Mouse (Mus musculus): ENCODE data around the gene Sema5b.
A peak's percentile ranks its signal among the peaks of the same experiment; 100 is the strongest.

Sema5b gene

DNA sequence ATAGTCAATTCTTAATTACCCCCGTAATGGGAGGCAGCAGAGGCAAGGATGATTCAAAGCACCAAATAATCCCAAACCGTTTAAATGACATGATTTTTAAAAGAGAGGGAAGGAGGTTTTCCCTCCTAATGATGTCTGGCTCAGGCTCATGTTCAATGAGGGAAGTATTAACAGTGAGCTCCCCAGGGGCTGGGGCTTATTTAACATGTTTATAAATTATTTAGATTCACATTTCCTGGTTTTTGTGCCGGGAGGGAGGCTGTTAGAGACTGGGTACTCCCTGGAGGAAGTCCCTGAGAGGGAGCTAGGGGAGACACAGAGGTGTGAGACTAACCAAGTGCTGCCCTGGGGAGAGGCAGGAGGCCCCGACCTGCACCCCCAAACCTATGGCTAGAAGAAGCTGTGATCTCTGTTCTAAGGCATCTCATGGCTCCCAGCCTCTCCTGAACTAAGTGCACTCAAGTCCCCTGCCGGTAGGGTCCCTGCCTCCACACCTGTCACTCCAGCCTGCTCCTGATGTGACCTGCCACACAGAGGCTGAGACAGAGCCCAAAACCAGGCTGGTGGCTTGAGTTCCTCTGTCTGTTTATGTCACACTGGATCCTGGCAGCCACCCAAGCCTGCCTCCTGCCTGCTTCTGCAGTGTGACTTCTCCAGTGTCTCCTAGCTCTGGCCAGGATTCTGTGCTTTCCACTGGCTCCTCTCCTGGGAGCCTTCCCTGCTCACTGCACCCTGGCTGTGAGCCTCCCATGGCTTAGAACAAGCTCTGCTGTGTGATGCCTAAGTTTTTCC, 51.5 kb downstream of the Sema5b start:
- DNase-seq (ENCODE audit: low read depth, low spot score) = no peak

DNA sequence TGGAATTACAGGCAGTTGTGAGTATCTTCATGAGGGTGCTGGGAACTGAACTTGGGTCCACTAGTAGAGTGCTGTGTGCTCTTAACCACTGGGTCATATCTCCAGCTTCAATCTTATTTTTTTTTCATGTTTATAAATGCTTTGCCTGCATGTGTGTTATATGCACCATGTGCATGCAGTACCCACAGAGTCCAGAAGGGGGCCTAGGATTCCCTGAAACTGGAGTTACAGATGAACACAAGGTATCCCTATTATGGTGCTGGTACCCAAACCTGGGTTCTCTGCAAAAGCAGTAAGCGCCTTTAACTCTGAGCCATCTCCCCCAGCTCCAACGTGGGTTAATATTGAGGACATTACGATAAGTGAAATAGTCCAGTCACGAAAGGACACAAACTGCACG, 52.5 kb downstream of the Sema5b start:
- DNase-seq (ENCODE audit: low read depth, low spot score) = no peak

DNA sequence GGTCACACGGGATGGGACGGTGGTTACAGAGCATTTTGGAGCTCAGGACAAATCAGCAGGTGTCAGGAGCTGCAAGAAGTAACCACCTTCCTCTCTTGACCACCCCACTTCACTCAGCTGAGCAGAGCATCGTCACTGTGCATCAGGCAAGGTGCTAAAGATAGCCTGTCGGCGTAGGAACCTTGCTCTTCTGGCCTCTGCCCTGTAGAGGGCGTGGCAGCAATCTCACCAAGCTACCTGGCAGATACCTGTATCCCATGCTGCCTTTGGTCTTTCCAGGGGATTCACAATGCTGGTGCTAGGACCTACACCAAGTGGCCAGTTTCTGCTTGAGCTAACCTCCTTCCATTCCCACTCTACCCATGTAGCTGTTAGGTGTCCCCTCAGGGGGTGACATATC, 55.3 kb downstream of the Sema5b start:
- no peak for DNase-seq (ENCODE audit: low read depth, low spot score)

DNA sequence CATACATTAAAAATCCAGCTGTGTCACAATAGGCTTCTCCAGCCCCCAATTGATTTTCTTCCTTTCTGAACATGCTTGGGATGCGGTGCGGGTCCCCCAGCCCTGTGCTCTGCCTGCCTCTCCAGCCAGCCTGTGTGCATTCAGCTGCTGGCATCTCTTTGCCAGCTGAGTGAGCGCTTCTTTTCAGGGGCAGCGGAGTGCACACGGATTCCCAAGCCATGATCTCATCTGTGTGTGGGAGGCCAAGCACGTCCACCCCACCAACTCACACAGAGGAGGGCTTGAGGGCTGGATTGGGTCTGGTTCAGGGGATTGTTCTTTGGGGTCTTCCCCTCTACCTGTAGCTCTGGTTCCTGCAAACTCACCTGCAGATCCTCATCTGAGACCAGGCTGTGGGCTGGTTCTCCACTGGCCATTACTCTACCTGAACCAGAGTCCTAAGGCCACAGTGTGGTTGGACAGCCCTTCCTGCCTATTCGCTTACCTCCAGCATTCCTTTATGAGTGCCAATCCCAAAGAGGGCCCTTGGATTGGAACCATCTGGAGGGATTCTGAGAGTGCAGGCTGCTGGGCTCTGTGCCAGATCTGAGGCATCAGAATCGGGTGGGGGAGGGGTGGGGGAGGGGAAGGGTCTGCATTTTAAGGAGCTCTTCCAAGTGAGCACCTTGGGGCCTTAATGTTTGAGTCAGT, 55.9 kb downstream of the Sema5b start:
- DNase-seq (ENCODE audit: low read depth, low spot score) = no peak

DNA sequence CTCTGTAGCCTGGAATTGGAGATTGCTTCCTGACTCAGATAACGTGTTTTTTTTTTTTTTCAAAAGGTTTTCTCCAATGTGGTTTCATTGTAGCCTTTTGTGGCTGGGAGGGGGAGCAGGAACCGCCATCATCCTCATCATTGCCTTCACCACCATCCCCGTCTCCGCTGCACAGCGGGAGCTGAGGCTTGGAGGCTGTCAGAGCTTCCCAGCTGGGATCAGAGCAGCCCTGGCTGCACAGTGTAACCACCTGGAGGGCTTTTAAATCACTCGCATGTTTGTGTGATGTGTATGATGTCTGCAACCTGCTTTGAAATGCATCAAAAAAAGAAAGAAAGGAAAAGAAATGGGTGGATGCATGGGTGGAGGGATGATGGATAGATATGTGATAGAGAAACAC, 57.0 kb downstream of the Sema5b start:
- DNase-seq (ENCODE audit: low read depth, low spot score) = no peak

DNA sequence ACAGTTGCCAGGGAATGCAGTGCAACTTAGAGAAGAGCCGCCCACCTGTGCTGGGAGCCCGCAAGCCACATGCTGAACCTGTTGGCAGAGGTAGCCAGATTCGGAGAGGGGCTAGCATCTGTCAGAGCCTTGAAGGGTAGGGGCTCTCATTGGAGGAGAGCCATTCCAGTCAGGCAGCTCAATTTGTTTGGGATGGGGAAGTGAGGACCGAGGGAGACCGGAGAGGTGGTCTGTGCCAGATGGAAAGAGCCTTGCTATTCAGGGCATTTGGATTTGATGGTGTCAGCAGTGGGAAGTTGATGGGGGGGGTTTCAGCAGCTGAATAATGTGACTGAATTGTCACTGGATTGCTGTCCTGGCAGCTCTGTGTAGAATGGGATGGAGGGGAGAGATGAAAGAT, 57.9 kb downstream of the Sema5b start:
- no peak for DNase-seq (ENCODE audit: low read depth, low spot score)

DNA sequence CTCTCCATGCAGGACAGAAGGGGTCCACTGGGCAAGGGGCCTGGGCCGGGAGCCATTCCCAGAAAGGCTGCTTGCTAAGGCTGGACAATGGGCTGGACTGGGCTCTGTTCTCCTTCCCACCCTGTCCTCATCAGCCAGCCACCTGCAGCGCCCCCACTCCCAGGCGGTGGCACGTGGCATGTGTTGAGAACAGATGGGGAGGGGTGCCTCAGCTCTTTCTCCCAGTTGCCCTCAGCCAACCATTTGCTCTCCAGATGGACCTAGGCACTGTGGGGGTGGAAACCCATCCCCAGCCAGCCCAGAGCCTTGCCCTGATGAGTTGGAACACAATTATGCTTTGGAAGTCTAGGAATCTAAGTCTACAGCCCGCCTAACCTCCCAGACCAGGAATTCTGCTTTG, 59.3 kb downstream of the Sema5b start:
- DNase-seq (ENCODE audit: low read depth, low spot score) = no peak

DNA sequence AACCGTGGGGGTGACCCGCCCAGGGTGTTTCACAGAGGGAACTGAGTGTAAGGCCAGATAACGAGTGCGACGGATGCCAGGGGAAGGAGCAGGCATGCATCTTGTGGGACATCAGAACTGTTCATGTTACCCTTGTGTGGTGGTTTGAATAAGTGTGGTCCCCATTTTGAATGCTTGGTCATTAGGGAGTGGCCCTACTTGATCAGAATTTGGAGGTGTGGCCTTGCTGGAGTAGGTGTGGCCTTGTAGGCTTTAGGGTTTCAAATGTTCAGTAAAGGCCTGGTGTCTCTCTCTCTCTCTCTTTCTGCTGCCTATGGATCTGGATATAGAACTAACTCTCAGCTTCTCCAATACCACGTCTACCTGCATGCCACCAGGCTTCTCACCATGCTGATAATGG, 60.5 kb downstream of the Sema5b start:
- no peak for DNase-seq (ENCODE audit: low read depth, low spot score)

DNA sequence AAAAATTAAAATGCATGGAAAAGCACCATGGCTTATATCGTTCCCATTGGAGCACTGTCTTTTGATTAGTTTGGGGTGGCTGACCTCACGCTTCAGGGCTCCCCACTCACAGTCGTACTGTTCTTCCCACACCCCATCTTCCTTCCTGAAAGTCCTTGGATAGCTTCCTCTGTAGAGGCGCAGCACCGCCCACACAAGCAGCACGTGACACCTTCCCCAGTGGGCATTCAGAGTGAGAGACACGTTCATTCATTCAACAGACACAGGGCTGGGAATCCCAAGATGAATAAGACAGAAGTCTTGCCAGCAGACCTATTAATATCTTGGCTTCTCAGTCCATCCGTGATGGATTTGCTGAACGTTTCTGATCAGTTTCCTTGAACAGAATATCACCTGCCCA, 61.6 kb downstream of the Sema5b start:
- DNase-seq (ENCODE audit: low read depth, low spot score) = no peak

DNA sequence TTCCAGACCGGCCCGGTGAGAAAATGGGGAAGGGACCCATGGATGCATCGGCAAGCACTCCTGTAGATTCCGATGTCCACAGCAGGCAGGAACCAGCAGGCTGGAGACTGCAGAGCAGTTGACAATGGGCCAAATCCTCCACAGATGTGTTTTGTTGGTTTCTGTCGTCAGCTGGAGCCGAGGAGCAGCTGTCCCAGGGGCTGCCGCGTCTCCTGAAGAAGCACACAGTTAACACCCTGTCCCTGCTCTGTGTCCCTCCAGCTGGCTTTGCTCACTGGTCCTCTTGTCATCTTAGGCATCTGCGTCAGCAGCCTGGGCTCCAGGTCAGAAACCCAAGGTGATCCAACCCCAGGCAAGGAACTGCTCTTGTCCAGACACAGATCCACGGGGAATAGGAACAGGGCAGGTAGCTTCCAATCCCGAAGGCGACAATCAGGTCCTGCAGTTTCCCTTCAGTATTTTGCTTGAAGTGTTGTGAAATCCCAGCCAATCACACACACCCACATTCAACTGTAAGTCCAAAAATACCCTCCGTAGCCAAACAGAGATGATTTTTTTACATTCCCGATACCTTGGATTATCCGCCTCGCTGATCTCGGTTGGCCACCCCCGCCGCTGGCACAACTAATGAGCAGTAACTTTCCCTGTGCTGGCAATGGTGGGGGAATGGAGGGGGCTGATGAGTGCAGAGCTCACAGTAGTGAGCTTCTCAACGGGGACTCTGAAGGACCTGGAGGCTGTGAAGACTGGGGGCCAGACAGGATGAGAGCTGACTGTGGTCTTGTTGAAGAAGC, 63.0 kb downstream of the Sema5b start:
- no peak for DNase-seq (ENCODE audit: low read depth, low spot score)

DNA sequence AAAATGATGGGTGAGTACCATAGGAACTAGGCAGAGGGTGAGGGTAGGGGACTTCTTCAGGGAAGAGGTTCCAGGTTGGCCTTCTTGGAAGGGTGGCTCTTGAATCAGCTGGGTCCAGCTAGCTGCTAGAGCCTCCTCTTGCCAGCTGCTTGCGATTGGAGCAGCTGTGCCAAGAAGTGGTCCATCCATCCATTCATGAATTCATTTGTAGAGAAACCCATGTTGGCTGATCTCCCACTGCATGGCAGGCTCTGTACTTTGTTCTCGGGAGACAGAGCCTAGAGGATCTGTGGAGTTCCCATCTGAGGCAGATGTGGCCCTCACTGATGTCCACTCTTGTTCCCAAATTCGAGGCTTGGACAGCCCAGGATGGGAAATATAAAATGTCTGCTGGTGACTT, 66.3 kb downstream of the Sema5b start:
- no peak for DNase-seq (ENCODE audit: low read depth, low spot score)

DNA sequence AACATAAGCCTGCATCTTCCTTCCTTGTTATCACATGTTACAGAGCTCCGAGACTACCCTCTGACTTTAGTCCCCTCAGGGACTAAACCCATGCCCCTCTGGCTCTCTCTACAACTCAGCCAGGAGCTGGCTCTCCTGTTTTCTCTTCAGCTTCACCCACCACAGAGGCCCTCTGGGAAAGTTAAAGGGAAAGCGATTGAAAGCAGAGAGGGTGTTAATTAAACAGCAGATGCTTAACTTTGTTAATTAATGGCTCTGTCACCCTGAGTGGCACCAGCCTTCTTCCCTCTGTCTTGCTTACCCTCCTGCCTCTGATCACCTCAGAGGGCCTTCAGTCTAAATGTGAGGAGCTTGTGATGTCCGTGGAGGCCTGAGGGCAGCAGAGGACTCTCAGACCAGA, 67.3 kb downstream of the Sema5b start:
- no peak for DNase-seq (ENCODE audit: low read depth, low spot score)

DNA sequence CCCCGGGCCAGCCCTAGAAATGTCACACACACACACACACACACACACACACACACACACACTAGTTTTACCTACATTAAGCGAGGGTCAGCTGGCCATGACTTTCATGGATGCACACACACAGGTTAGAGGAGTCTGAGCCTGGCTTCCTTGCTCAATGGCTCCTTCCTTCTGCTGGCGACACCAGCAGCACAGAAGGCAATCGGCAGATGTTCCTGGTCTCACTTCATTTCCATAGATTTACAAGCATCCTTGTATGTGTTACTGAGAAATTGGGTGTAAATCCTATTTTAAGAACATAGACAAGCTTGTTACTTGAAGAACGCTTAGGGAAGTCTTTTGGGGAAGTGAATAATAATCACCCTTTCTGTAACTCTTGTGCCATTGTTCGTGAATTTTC, 68.6 kb downstream of the Sema5b start:
- DNase-seq (ENCODE audit: low read depth, low spot score) = no peak

DNA sequence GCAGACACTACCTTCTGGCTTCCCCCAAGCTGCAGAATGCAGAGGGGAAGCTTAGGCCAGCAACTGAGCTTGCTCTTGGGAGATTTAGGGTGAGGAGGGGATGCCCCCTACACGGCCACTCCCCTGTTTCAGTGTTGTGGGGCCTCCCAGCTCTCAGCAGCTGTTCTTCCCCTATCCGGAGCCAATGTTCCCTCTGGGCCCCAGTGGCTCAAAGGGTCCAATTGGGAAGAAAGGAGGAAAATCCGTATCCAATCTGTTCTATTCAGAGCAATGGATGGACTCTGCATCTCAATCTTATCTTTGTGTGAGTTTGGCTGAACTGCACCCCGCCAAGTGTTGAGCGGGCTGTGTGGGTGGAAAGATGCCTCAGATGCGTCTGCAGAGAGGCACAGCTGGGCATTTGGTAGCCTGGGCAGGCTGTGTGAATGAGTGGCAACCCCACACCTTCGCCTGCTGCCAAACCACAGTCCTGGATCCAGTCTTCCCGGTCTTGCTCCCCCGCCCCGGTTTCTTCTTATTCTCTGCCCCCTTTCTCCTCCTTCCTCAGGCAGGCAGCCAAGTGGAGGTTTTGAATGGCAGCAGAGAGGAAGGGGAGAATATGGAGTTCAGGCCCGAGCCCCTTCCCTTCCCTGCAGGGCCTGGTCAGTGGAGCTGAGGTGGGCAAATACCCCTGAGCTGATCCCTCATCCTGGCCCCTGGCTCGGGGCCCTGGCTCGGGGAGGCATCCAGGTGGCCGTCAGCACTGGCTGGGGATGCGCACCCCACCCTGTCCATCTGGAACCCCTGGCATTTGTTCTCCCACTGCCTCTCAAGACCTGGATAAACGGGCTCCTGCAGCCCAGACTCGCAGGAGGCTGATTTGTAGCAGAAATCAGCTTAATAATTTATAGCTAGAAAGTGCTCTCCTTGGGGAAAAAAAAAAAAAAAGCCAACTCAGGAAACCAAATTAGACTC, 73.2 kb downstream of the Sema5b start:
- DNase-seq (ENCODE audit: low read depth, low spot score) = no peak

DNA sequence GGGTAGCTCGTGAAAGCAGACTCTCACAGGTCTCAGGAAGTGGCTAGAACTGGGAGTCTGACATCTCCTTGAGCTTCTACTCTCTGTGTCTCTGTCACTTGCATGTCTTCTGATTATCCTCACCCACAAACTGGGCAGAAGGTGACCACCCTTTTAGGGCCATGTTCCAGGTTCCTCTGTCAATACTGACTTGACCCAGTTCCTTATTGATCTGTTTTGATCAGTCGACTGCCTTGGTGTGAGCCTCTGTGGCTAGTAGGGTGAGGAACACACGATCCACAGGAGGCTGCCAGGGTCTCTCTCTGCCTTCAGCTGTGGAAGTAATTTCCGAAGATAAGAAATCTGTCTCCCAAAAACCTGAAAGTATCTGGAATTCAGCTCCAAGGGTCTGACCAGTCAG, 76.8 kb downstream of the Sema5b start:
- no peak for DNase-seq (ENCODE audit: low read depth, low spot score)

DNA sequence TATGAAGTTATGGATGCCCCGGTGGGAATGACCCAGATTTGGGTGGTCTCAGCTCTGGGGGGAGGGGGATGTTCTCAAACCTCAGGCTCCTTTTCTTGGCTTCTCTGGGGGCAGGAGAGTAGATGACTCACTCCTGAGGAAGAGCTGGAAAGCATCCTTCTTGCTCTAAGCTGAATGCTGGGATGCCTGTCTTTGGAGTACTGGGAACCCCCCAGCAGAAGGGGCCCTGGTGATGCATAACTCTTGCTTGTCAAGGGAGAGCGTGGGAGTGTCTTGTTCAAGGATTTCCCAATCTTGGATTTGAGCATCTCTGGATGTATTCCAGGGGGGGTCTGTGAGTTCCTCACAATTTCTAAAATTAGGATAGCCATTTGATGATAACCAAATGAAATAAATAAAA, 82.1 kb downstream of the Sema5b start:
- no peak for DNase-seq (ENCODE audit: low read depth, low spot score)

DNA sequence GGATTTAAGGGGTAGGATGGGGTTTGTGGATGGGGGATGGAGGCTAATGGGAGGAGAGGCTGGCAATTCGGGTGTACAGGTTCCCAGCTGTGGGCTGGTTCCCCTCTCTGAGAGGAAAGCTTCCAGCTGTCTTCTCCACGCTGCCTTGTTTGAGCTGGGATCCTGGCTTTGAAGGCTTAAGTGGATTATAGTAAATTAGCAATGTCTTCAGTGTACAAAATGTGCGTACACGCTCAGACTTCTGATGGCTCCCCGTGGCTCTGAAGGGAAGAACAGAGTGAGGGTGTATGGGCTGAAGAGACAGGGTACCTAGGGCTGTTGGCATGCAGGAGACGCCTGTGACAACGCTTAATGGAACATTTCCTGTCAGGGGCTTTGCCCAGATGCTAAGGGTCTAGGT, 83.0 kb downstream of the Sema5b start:
- no peak for DNase-seq (ENCODE audit: low read depth, low spot score)

DNA sequence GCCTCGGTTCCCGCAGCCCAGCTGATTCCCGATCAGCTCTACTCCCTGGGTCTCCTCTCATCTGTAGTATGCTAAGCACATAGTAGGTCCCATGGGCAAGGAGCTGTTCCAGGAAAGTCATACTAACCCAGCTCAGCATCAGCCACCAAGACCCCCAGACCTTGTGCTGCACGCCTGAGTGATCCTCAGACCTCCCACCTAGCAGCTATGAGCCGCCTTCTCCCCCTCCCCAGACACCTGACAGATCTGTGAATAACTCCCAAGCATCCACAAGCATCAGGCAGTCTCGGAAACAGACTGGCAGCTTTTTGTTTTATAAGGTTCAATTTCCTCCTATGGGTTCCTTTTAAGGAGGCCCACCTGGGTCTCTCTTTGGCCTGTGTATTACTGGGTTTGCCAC, 83.9 kb downstream of the Sema5b start:
- no peak for DNase-seq (ENCODE audit: low read depth, low spot score)

DNA sequence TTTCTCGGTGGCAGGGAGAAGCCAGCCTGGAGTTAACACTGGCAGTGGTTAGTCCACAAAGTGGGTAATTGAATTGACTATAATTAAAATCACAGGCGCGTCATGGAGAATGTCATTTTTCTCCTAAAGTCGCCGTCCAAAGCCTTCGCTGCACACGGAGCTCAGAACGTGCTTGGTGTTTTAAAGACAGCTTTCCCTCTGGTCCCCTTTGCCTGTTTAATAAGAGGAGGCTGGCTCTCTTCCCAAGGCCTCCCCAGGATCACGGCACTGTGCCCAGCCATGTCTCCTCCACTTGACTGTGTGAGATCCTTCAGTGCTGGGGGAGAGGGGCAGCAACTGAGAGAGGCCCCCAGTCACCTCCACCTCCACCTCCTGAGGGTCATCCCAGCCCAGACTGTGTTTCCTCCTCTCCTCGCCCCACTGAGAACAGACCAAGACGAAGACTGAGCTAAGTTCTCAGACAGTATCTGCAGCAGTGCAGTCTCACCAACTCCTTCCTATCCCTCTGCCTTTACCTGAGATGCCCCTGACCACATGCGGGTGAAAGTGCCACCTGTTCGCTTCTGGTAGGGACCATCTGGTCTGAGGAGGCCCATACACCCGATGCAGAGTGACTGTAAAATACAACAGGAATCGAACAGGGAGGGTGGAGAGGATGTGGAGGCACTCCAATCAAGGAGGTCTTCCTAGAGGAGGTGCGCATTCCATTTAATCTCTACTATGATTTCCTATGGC, 84.5 kb downstream of the Sema5b start:
- DNase-seq (ENCODE audit: low read depth, low spot score) = no peak

DNA sequence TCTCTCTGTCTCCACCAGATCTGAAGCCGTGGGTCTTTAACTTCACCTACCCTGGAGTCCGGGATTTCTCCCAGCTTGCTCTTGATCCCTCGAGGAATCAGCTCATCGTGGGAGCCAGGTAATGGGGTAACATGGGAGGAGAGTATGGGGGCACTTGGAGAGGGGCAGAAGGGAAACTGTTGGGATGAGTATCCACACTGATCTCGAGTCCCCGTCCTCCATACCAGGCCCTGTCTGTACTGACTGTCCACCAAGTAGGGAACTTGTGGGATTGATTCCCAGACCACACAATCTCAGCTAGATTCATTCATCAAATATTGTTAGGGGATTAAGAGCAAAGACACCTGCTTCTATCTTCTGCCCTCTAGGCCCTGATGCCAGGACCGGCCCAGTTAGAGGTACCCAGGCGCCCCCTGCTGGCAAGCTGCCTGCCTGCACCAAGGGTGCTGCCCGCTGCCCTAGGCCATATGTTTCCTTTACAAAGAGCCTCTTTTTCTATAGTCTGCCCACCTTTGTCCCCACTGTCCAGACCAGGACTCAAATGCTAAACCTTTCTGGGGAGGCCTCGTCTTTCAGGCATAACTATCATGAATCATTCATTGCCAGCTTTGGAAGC, 87.2 kb downstream of the Sema5b start:
- DNase-seq (ENCODE audit: low read depth, low spot score) = peak; percentile 39

Measured in CD4-positive helper T cell, adult 2 months (primary cell).